Mouse (Mus musculus) urinary bladder, postnatal 10 days (tissue): Measurements from ENCODE around the gene Mpnd.
"Not testable (repeated sequence)": the region's sequence is repeated elsewhere in the genome, so short reads cannot be mapped to it uniquely, and the experiment has no call there.

Experiments used
- DNase-seq: peaks from one replicate; pipeline ENCODE4 v3.0.0; 2022; ENCODE audit warnings: low spot score

Gene Mpnd

DNA sequence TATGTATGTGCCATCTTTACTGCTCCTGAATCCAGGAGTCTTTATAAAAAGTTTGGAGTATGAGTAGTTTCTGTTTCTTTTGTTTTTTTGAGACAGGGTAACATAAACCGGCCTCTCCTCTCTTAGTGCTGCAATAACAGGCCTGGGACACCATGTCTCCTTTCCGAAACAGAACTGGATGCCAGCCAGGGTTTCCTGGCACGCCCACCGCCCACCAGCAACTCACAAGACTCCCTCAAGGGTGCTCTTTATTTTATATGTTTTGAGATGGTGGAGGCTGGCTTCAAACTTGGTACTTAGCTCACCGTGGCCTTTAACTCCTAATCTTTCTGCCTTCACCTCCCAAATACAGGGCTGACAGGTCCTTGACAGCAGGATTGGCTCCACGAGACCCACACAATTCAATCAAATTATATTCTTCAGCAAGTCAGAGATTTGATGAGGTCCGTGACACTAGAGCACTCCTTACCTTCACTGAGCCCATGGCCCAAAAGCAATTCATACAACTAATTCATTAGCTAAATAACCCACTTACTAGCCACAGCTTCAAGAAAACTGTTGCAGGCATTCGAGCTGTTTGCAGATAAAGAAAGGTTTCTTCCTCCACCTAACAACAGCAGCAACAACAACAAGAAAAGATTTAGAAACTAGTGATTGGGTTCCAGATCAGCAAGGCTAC is 33.2 kb downstream of the Mpnd start:
- DNase-seq, result no peak

DNA sequence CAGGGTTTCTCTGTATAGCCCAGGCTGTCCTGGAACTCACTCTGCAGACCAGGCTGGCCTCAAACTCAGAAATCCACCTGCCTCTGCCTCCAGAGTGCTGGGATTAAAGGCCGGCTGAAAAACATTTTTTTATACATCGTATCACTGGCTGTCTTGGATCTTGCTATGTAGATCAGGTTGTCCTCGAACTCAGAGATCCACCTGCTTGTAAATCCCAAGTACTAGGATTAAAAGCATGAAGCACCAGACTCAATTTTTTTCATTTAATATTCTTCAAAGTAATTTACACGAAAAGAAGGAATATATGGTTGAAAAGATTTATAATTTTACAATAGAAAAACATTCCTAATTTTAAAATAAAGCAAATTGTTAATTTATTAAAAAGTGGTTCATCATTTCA is 33.8 kb downstream of the Mpnd start:
- DNase-seq, result no peak

DNA sequence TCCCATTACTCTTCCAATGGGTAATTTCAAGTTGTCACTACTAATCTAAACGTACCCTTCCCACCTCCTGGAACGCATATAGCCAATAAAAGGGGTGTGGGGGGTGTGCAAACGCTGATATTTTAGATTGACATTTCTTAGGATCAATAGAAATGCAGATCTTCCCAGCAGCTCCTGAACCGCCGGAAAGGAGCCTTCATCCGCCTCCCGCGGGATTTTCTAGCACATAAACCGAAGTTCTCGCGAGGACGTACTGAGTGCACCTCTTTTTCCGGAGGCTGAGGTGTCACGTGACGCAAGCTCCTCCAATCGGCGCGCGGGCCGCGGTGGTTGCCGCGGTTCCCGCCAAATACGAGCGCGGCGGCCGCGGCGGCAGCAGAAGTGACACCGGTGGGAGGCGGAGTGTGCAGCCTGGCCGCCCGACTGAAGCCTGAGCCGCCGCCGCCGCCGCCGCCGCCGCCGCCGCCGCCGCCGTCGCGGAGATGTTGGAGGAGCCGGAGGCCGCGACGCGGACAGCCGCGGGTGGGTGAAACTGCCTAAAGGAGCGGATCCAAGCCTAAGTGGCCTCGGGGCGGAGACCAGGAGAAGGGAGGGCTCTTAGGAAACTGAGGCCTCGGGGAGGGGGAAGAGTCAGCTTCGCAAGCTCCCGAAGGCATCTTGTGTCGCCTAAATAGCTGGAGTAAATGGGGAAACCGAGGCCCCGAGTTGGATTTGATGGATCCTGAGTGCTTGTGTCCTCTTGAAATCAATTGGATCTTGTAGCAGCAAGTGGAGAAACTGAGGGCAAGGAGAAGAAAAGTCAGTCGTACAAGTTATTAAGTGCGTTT is 34.7 kb downstream of the Mpnd start, which contains the start of gene Chaf1a:
Chaf1a (plus strand) TSS at position 410 of the 827 bp plus-strand sequence.
- DNase-seq, result peak; percentile 91

DNA sequence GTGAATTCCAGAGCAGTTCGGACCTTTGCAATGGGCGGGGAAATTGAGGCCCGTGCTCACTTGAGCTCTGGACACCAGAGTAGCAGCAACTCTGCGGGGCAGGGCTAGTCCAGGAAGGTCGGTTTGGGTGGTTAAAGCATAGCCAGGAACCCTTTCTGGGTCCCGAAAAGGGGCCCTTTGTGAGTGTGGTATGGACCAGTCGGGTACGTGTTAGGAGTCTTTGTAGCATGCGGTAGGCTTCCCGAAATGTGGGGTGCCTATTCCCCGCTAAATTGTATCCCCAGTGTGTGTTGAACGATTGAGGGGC is 35.3 kb downstream of the Mpnd start:
- no peak for DNase-seq

DNA sequence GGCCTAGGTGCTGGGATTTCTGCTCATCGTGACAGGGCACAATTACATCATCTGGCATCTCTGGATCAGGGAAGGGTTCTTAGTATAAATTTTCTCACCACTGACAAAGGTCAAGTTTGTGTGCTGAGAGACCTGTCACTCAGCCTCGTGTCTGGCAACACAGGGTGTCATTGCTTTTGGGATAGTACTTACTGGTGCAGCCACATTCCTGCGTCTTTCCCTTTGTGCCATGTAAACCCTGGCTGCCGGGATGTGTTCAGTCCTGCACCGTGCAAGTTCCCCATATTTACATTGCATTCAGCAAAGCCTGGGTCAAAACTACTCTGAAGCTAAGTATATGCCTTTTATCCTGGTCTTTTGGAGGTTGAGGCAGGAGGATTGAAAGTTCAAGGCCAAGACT is 45.9 kb downstream of the Mpnd start:
- no peak for DNase-seq

DNA sequence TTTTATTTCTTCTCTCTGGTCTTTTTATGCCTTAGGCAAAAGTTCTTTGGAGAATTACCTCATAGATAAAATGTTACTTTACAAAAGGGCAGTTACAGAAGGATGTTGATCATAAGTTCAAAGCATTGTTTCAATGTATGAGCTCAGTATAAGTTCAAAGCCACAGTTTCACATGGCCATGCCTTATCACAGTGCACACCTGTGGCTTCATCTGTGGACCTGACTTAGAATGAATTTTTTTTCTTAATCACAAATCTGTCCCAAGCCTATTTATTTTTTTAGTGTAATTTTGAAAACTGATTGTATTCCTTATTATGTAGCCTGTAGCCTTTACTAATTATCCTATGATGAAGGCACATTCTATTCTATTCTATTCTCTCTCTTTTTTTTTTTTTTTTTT is 49.4 kb downstream of the Mpnd start:
- no peak for DNase-seq

DNA sequence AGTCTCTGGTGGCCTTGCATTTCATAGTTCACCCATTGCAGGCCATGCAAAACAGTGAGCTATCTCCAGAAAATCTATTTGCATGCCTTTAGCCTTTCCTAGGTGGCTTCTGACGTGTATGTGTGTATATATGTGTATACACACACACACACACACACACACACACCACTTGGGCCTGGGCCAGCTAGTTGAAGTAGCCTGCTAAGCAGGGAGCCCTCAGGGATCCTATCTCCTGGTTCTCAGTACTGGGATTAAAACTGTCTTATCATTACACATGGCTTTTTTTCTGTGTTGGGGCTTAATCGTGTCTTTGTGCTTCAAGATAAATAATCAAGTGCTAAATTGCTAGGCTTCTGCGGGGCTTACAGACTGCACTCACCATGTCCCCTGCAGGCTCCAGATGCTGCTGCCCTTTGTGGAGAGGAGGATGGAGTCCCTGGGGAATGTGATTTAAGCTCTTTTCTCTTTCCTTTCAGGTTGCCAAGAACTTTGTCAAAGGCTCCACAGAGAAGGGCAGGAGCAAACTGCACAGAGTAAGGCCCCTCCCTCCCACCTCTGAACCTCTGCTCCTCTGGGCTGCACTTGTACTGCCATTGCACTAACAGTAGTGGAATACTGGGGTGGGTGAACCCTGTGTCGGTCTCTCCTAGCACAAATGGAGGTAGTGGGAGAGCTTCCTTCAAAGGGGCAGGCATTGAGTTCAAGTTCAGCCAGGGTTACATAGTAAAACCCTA is 50.6 kb downstream of the Mpnd start:
- DNase-seq, result no peak

DNA sequence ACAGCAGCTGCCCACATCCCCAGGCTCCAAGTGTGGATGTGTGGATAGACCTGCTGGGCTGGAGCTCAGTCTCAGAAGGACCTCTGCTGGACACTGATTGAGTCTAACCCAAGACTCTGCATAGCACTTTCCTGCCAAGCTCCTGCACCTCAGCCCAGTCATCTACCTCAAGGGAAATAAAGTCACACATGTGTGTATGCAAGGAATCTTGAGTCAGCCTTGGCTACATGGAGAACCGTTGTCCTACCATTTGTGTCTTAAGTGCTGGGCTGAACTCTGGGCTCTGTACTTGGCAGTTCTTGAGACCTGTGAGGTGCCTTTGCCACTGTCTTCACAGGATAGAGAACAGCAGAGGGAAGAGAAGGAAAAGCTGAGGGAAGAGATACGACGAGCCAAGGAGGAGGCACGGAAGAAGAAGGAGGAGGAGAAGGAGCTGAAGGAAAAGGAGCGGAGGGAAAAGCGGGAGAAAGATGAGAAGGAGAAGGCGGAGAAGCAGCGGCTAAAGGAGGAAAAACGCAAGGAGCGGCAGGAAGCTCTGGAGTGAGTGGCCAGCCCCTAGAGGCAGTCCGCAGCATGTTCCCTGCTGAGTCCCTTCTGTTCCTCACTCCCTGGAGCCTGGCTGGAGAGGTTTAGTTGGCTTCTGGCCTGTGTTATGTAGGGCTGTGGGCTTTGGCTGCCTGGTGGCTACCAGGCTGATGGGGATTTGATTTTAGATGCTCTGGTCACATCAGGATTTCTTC is 52.0 kb downstream of the Mpnd start:
- no peak for DNase-seq

DNA sequence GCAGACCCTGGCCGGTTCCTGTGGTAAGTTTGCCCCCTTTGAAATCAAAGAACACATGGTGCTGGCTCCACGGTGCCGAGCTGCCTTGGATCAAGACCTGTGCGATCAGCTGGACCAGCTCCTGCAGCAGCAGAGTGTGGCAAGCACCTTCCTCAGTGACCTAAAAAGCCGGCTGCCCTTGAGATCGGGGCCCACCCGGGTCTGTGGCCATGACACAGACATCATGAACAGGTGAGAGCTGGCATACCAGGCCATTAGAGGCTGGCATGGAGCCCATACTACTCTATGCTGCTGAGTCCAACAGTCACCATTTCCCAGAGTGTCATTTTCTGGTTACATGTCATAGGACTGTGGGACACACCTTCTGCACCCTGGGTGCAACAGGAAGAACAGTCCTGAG is 56.6 kb downstream of the Mpnd start:
- DNase-seq, result no peak

DNA sequence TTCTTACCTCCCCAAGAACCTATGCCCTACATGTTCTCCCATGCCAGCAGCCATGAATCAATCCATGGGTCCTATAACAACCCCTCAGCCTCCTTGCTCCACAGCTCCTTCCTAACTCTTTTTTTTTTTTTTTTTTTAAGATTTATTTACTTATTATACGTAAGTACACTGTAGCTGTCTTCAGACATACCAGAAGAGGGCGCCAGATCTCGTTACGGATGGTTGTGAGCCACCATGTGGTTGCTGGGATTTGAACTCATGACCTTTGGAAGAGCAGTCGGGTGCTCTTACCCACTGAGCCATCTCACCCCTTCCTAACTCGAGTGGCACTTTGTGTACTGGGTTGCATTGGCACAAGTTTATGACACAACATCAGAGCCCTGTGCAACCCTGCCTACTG is 60.2 kb downstream of the Mpnd start:
- DNase-seq, result not testable (repeated sequence)
